Mouse (Mus musculus): Measurements from ENCODE around the gene Nlrp1a.

The Nlrp1a gene

GRCm38 (mm10) chr11:71144661-71145060, at the start of gene Nlrp1a:
Gene Nlrp1a (minus strand): TSS chr11:71144704.
- no peak for DNase-seq

- no peak for DNase-seq
Measured at GRCm38 (mm10) chr11:71169633-71170032, 25.1 kb upstream of the Nlrp1a start.

GRCm38 (mm10) chr11:71164139-71164538, 19.6 kb upstream of the Nlrp1a start:
- DNase-seq, result no peak

- DNase-seq, result no peak
Measured at GRCm38 (mm10) chr11:71159439-71160136, 15.1 kb upstream of the Nlrp1a start.

GRCm38 (mm10) chr11:71155272-71155671, 10.8 kb upstream of the Nlrp1a start:
- DNase-seq, result no peak

GRCm38 (mm10) chr11:71142031-71142430, 2.5 kb downstream of the Nlrp1a start:
- no peak for DNase-seq

- no peak for DNase-seq
Measured at GRCm38 (mm10) chr11:71107128-71107527, 37.4 kb downstream of the Nlrp1a start.

GRCm38 (mm10) chr11:71106261-71107021, 38.1 kb downstream of the Nlrp1a start:
- DNase-seq, result no peak

GRCm38 (mm10) chr11:71103931-71104330, 40.6 kb downstream of the Nlrp1a start:
- no peak for DNase-seq

- no peak for DNase-seq
Measured at GRCm38 (mm10) chr11:71076342-71076741, 68.2 kb downstream of the Nlrp1a start.

GRCm38 (mm10) chr11:71052554-71052953, 92.0 kb downstream of the Nlrp1a start:
- DNase-seq, result peak; percentile 35
